Mouse (Mus musculus) olfactory bulb, adult 2 months (tissue): ENCODE data around the gene Siglec1. TPM values are rescaled to one million over a fixed set of nuclear protein-coding genes. Genes with fewer than 3 reads are reported as not detected.

Source experiments
- H3K27ac ChIP-seq: fragments of 200-500 bp; 2 replicates; pipeline ENCODE4 v1.5.1; 2012; ENCODE audit warnings: low read depth, low read length; ENCODE audit not compliant: insufficient read depth
- H3K4me1 ChIP-seq: fragments of 200-500 bp; 2 replicates; pipeline ENCODE4 v1.6.1; 2012; ENCODE audit warnings: low read length; ENCODE audit not compliant: control insufficient read depth, insufficient read depth
- H3K4me3 ChIP-seq: fragments of 200-500 bp; 2 replicates; pipeline ENCODE4 v1.5.1; 2012; ENCODE audit warnings: mild to moderate bottlenecking, low read depth, low read length, moderate library complexity; ENCODE audit not compliant: insufficient read depth
- CTCF ChIP-seq: fragments of 200-500 bp; IDR thresholded peaks from 2 replicates; pipeline ENCODE4 v1.5.1; 2012; ENCODE audit warnings: low read depth, mild to moderate bottlenecking, low read length, moderate library complexity; ENCODE audit not compliant: insufficient read depth
- POLR2A ChIP-seq: fragments of 200-500 bp; IDR thresholded peaks from 2 replicates; pipeline ENCODE4 v1.6.1; 2012; ENCODE audit warnings: mild to moderate bottlenecking, low read depth, low read length, moderate library complexity; ENCODE audit not compliant: insufficient read depth
- WGBS: fragments of 180-500 bp; shearing (Covaris S2); methylation state at CpG from one replicate; pipeline ENCODE4 v1.1.7; 2018; 5-methylcytosine and 5-hydroxymethylcytosine counted together
- polyA plus RNA-seq: library from polyadenylated mRNA; stranded (reverse); fragments of >200 nt; gene quantifications from 2 replicates; pipeline ENCODE4 v1.2.4, GENCODE M21; 2012; ENCODE audit warnings: low replicate concordance; ENCODE audit not compliant: missing spikeins, insufficient read depth, insufficient read length

The Siglec1 gene
- polyA plus RNA-seq, 1 experiment: not detected

GRCm38 (mm10) chr2:131067481-131067880, 19.1 kb downstream of the Siglec1 start:
- WGBS: 62% methylated on average over 6 of the region's 6 CpGs
- Histone ChIP-seq H3K4me3 (no peak overlapping the region), H3K4me1 (peaks cover 10% of the 10 kb centered on the region), H3K27ac (no peak overlapping the region)
- TF ChIP-seq CTCF (no peak), POLR2A (no peak)

GRCm38 (mm10) chr2:131066342-131066741, 20.2 kb downstream of the Siglec1 start:
- TF ChIP-seq CTCF (no peak), POLR2A (no peak)
- H3K4me3 ChIP-seq: no peak overlapping the region
- WGBS: 60% methylated on average over 9 of the region's 9 CpGs
- H3K4me1 ChIP-seq: peaks cover 16% of the 10 kb centered on the region
- no peak overlapping the region for H3K27ac ChIP-seq

- Histone ChIP-seq H3K4me3 (peak within 1 kb of the TSS; percentile 32), H3K4me1 (peaks cover 35% of the 10 kb centered on the region), H3K27ac (no peak within 1 kb of the TSS)
- 5% methylated on average over 27 of the region's 27 CpGs for WGBS
- TF ChIP-seq POLR2A: no peak
- no peak for TF ChIP-seq CTCF
Observed at GRCm38 (mm10) chr2:131063404-131063864, 23.1 kb downstream of the Siglec1 start, which contains the start of gene Adam33. TSS of gene Adam33 (minus strand) at chr2:131063814.

GRCm38 (mm10) chr2:131061607-131062006, 25.0 kb downstream of the Siglec1 start:
- Histone ChIP-seq H3K4me1 (peaks cover 37% of the 10 kb centered on the region), H3K4me3 (no peak overlapping the region), H3K27ac (no peak overlapping the region)
- WGBS: 72% methylated on average over 5 of the region's 5 CpGs
- TF ChIP-seq POLR2A (no peak), CTCF (no peak)

GRCm38 (mm10) chr2:131060784-131061183, 25.8 kb downstream of the Siglec1 start:
- Histone ChIP-seq H3K27ac (no peak overlapping the region), H3K4me3 (no peak overlapping the region), H3K4me1 (peaks cover 39% of the 10 kb centered on the region)
- 61% methylated on average over 6 of the region's 6 CpGs for WGBS
- TF ChIP-seq CTCF (no peak), POLR2A (no peak)

GRCm38 (mm10) chr2:131059781-131060540, 26.6 kb downstream of the Siglec1 start:
- WGBS: 74% methylated on average over 9 of the region's 9 CpGs
- no peak overlapping the region for H3K27ac ChIP-seq
- TF ChIP-seq CTCF: no peak
- TF ChIP-seq POLR2A: no peak
- peaks cover 47% of the 10 kb centered on the region for H3K4me1 ChIP-seq
- no peak overlapping the region for H3K4me3 ChIP-seq

GRCm38 (mm10) chr2:131059377-131059776, 27.2 kb downstream of the Siglec1 start:
- 15% methylated on average over 1 of the region's 1 CpGs for WGBS
- no peak overlapping the region for H3K27ac ChIP-seq
- peaks cover 53% of the 10 kb centered on the region for H3K4me1 ChIP-seq
- H3K4me3 ChIP-seq: no peak overlapping the region
- TF ChIP-seq CTCF: no peak

- peaks cover 60% of the 10 kb centered on the region for H3K4me1 ChIP-seq
- WGBS: 69% methylated on average over 8 of the region's 8 CpGs
- TF ChIP-seq POLR2A: no peak
- no peak for TF ChIP-seq CTCF
- no peak overlapping the region for H3K27ac ChIP-seq
- no peak overlapping the region for H3K4me3 ChIP-seq
Observed at GRCm38 (mm10) chr2:131058672-131059071, 27.9 kb downstream of the Siglec1 start.

GRCm38 (mm10) chr2:131056191-131056590, 30.4 kb downstream of the Siglec1 start:
- H3K4me3 ChIP-seq: no peak overlapping the region
- H3K27ac ChIP-seq: no peak overlapping the region
- 5% methylated on average over 10 of the region's 10 CpGs for WGBS
- peaks cover 49% of the 10 kb centered on the region for H3K4me1 ChIP-seq
- TF ChIP-seq POLR2A: no peak
- TF ChIP-seq CTCF: peak; percentile 38; the same call in 1 of the 2 replicates
